In the genomic region with DNA sequence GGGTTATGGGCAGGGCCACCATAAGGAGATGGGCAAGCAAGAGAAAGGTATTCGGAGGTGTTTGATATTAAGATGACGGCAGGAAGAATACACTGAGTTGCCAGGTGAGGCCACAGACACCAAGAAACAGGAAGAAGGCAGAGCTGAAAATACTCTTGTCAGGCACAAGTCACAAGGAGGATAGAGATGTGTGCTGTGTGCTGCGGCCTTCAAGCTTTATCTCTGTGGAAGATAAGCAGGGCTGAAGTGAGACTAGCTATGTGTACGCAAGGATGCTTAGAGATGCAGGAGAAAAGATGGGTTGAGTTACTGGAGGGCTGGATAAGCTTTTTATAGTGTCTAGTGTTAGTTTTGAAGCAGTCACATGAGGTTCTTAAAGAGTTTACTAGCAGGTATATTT, we compare ENCODE assay signal across 22 mouse cellular contexts. TPM values are rescaled to one million over a fixed set of nuclear protein-coding genes. Genes with fewer than 3 reads are reported as not detected.
A peak's percentile ranks its signal among the peaks of the same experiment; 100 is the strongest.
DNase-seq lines count a peak whose midpoint lies in the region; ATAC-seq and TF ChIP-seq lines count a peak whose summit lies in the region.
"Had no signal": no experiment of that assay in that cellular context is flagged by ENCODE, and none has a peak within 500 bp of the region (broad histone marks: within the 10 kb centered on the region; RNA-seq: fewer than 3 reads in every experiment).

No protein-coding gene starts in this region.

- no peaks in the 10 kb centered on the region for H3K9me3 ChIP-seq in kidney, postnatal 0 days (replicated peaks; ENCODE audit: low read length)
- H3K9me3 ChIP-seq in MEL (replicated peaks; ENCODE audit: insufficient read depth, low read length): no peaks in the 10 kb centered on the region
- H3K9me3 ChIP-seq in neural tube, embryonic 15.5 days (replicated peaks): no peaks in the 10 kb centered on the region
- H3K9me3 ChIP-seq: forebrain, embryonic 15.5 days; heart, embryonic 13.5 days; liver, embryonic 13.5 days had no signal

- 88% methylated on average over 4 of the region's 4 CpGs for WGBS in kidney, postnatal 0 days
- WGBS in neural tube, embryonic 15.5 days: 90% methylated on average over 4 of the region's 4 CpGs

- TF ChIP-seq EP300 in MEL (IDR thresholded peaks at IDR 0.05; ENCODE audit: low read depth in 1 of 2, low read length in 2 of 2): no peak

- H3K4me1 ChIP-seq in kidney, postnatal 0 days (replicated peaks; ENCODE audit: insufficient read depth, low read length): peaks cover 12% of the 10 kb centered on the region
- H3K4me1 ChIP-seq in MEL (ENCODE audit: control insufficient read depth in 1 of 2, insufficient read depth in 2 of 2, low read length in 2 of 2): peaks cover 3 to 26% of the 10 kb centered on the region in 2 experiments
- no peaks in the 10 kb centered on the region; the same call in 1 of the 2 replicates for H3K4me1 ChIP-seq in neural tube, embryonic 15.5 days

- no peak for TF ChIP-seq RAD21 in MEL (IDR thresholded peaks at IDR 0.05; ENCODE audit: low read depth, low read length)

- H3K9ac ChIP-seq in kidney, postnatal 0 days (ENCODE audit: low read depth, low read length): no peak overlapping the region
- H3K9ac ChIP-seq in MEL (ENCODE audit: control insufficient read depth, low read depth, low read length, poor library complexity, severe bottlenecking): no peak overlapping the region
- H3K9ac ChIP-seq in neural tube, embryonic 15.5 days (replicated peaks): no peak overlapping the region
- H3K9ac ChIP-seq: forebrain, embryonic 15.5 days; heart, embryonic 13.5 days; liver, embryonic 13.5 days had no signal

- DNase-seq in kidney, postnatal 0 days (ENCODE audit: low spot score): no peak
- DNase-seq in kidney, postnatal 25 days: no peak
- peak; percentile 54 for DNase-seq in MEL (ENCODE audit: low read depth, low spot score)
- DNase-seq in urinary bladder, postnatal 4 days (ENCODE audit: low spot score in 2 of 2): no peak
- no peak for DNase-seq in cerebellum, postnatal 14 days
- DNase-seq: adrenal gland, postnatal 36 days; cerebellum, adult 2 months; gastrocnemius, postnatal 14 days; heart, postnatal 14 days; kidney, adult 9 months; liver, embryonic 13.5 days; lung, adult 2 months; lung, postnatal 14 days; right cerebral cortex, postnatal 14 days had no signal

- 0 out of 2 replicates have a peak overlapping the region, but pooled peaks have one; percentile 72 for H3K27ac ChIP-seq in kidney, postnatal 0 days
- H3K27ac ChIP-seq in MEL (ENCODE audit: control insufficient read depth, low read depth, low read length): no peak overlapping the region
- no peak overlapping the region for H3K27ac ChIP-seq in neural tube, embryonic 15.5 days (replicated peaks)
- H3K27ac ChIP-seq: forebrain, embryonic 15.5 days; heart, embryonic 13.5 days; left cerebral cortex, adult 2 months; liver, embryonic 13.5 days had no signal

- no peak overlapping the region for H3K4me2 ChIP-seq in kidney, postnatal 0 days (ENCODE audit: low read length)
- H3K4me2 ChIP-seq in neural tube, embryonic 15.5 days: no peak overlapping the region
- H3K4me2 ChIP-seq: forebrain, embryonic 15.5 days; liver, embryonic 13.5 days; midbrain, embryonic 11.5 days had no signal

- no peaks in the 10 kb centered on the region for H3K27me3 ChIP-seq in kidney, postnatal 0 days (ENCODE audit: insufficient read depth, low read length)
- H3K27me3 ChIP-seq in MEL (ENCODE audit: control insufficient read depth in 1 of 2, insufficient read depth in 2 of 2, low read length in 2 of 2): no peaks in the 10 kb centered on the region
- H3K27me3 ChIP-seq in neural tube, embryonic 15.5 days (replicated peaks): no peaks in the 10 kb centered on the region
- H3K27me3 ChIP-seq: forebrain, embryonic 15.5 days had no signal

- ATAC-seq in kidney, postnatal 0 days (replicated peaks; ENCODE audit: low FRiP score, low read depth): no peak
- ATAC-seq in inflammation-experienced regulatory T-cells, adult 6 months: peak; percentile 16
- ATAC-seq in neural tube, embryonic 15.5 days (ENCODE audit: low FRiP score): no peak
- ATAC-seq: forebrain, embryonic 15.5 days had no signal

- H3K4me3 ChIP-seq in kidney, postnatal 0 days (replicated peaks; ENCODE audit: low read depth, low read length): no peak overlapping the region
- H3K4me3 ChIP-seq in MEL (ENCODE audit: control insufficient read depth in 1 of 2, insufficient read depth in 1 of 2, low read depth in 2 of 2, low read length in 2 of 2): no peak overlapping the region
- H3K4me3 ChIP-seq in neural tube, embryonic 15.5 days (replicated peaks): no peak overlapping the region
- H3K4me3 ChIP-seq: forebrain, embryonic 15.5 days; heart, embryonic 13.5 days; left cerebral cortex, adult 2 months; liver, embryonic 13.5 days had no signal

- no peak for TF ChIP-seq CTCF in kidney, postnatal 0 days (IDR thresholded peaks at IDR 0.05; ENCODE audit: low read depth)
- no peak for TF ChIP-seq CTCF in MEL (IDR thresholded peaks at IDR 0.05 in 2 of 3, conservative IDR thresholded peaks at IDR 0.05 in 1 of 3; ENCODE audit: control insufficient read depth in 1 of 3, insufficient read depth in 1 of 3, low read depth in 2 of 3, low read length in 3 of 3, poor library complexity in 1 of 3, severe bottlenecking in 1 of 3)

- no peaks in the 10 kb centered on the region for H3K79me2 ChIP-seq in MEL (ENCODE audit: control insufficient read depth, insufficient read depth, low read length, poor library complexity)

- no peak for TF ChIP-seq POLR2A in MEL (IDR thresholded peaks at IDR 0.05; ENCODE audit: control insufficient read depth in 1 of 2, insufficient read depth in 1 of 2, low read depth in 1 of 2, low read length in 2 of 2, poor library complexity in 1 of 2)

- no peaks in the 10 kb centered on the region for H3K36me3 ChIP-seq in kidney, postnatal 0 days (ENCODE audit: insufficient read depth, low read length)
- H3K36me3 ChIP-seq in MEL (ENCODE audit: control insufficient read depth in 1 of 2, insufficient read depth in 2 of 2, low read length in 2 of 2): peaks cover 0 to 6% of the 10 kb centered on the region in 2 experiments; a peak in 2 of 4 replicates
- H3K36me3 ChIP-seq in neural tube, embryonic 15.5 days: no peaks in the 10 kb centered on the region
- H3K36me3 ChIP-seq: forebrain, embryonic 15.5 days; heart, embryonic 13.5 days; liver, embryonic 13.5 days had no signal

TF ChIP-seq in MEL, 35 proteins besides CTCF, POLR2A, EP300 and RAD21:
- TF ChIP-seq MXI1 (IDR thresholded peaks at IDR 0.05; ENCODE audit: low read depth, low read length): no peak
- peak; percentile 50; the same call in 1 of the 2 replicates for TF ChIP-seq ELF1 (IDR thresholded peaks at IDR 0.05; ENCODE audit: low read depth, low read length)
- no peak for TF ChIP-seq MYC (IDR thresholded peaks at IDR 0.05; ENCODE audit: low read depth, low read length)
- no peak for TF ChIP-seq ZKSCAN1 (IDR thresholded peaks at IDR 0.05; ENCODE audit: low read depth, low read length)
- no peak for TF ChIP-seq BHLHE40 (IDR thresholded peaks at IDR 0.05; ENCODE audit: borderline replicate concordance, low read depth, low read length)
- TF ChIP-seq ETS1 (IDR thresholded peaks at IDR 0.05; ENCODE audit: low read depth, low read length): peak; percentile 40; the same call in 1 of the 2 replicates
- no peak for TF ChIP-seq CHD1 (IDR thresholded peaks at IDR 0.05; ENCODE audit: low read depth, low read length)
- no peak for TF ChIP-seq USF2 (IDR thresholded peaks at IDR 0.05; ENCODE audit: borderline replicate concordance in 1 of 2, insufficient read depth in 1 of 2, low read depth in 1 of 2, low read length in 2 of 2)
- no peak for TF ChIP-seq UBTF (IDR thresholded peaks at IDR 0.05; ENCODE audit: borderline replicate concordance, insufficient read depth, low read depth, low read length)
- TF ChIP-seq MAFK (IDR thresholded peaks at IDR 0.05; ENCODE audit: borderline replicate concordance, low read depth, low read length): no peak
- peak; percentile 70 for TF ChIP-seq GATA1 (IDR thresholded peaks at IDR 0.05; ENCODE audit: low read depth, low read length)
- TF ChIP-seq RCOR1 (IDR thresholded peaks at IDR 0.05; ENCODE audit: low read depth, low read length): peak; percentile 57
- TF ChIP-seq MAZ (IDR thresholded peaks at IDR 0.05; ENCODE audit: low read depth, low read length): no peak
- no peak for TF ChIP-seq KAT2A (conservative IDR thresholded peaks at IDR 0.05; ENCODE audit: low read depth, low read length)
- no peak for TF ChIP-seq E2F4 (IDR thresholded peaks at IDR 0.05; ENCODE audit: borderline replicate concordance, low read depth, low read length)
- no peak for TF ChIP-seq ZNF384 (IDR thresholded peaks at IDR 0.05; ENCODE audit: low read depth, low read length)
TF ChIP-seq in MEL: peak in this region for 4.

RNA-seq across cellular contexts. Expression of gene Paxbp1, which starts 12.9 kb away (rescaled TPM):
- polyA plus RNA-seq in kidney, postnatal 0 days (2015; fragmentation: Nextera tagmentation; extraction: Ambion mirVana): 26.4 and 32.0 TPM in 2 replicates
- total RNA-seq in MEL (2012; rRNA removed): 23.8 and 26.3 TPM in 2 replicates
- 10 to 100 TPM in 1 of 2 experiments, not detected in 1; 49.6 TPM for polyA plus RNA-seq in MEL (2012; ENCODE audit: insufficient read depth in 1 of 2, insufficient read length in 2 of 2, low read depth in 1 of 2, low replicate concordance in 2 of 2, missing spikeins in 1 of 2)
- polyA plus RNA-seq in inflammation-experienced regulatory T-cells, adult 6 months (2017; shearing (Covaris generic)): 100 to 1,000 TPM in 2 of 3 experiments, 10 to 100 TPM in 1; 70.7 to 130 (median 118) TPM
- 49.6 and 57.8 TPM in 2 replicates for polyA plus RNA-seq in neural tube, embryonic 15.5 days (2015; fragmentation: Nextera tagmentation; extraction: Ambion mirVana)

RNA-seq across cellular contexts. Expression of gene 4932438H23Rik, which starts 37.7 kb away (rescaled TPM):
- polyA plus RNA-seq in kidney, postnatal 0 days (2015; fragmentation: Nextera tagmentation; extraction: Ambion mirVana): 0.07 and 0.11 TPM in 2 replicates
- not detected in 2 replicates for total RNA-seq in MEL (2012; rRNA removed)
- polyA plus RNA-seq in MEL (2012; ENCODE audit: insufficient read depth in 1 of 2, insufficient read length in 2 of 2, low read depth in 1 of 2, low replicate concordance in 2 of 2, missing spikeins in 1 of 2): not detected
- 1 to 10 TPM in 1 of 3 experiments, under 1 TPM in 2; 0.26 to 1.1 (median 0.36) TPM for polyA plus RNA-seq in inflammation-experienced regulatory T-cells, adult 6 months (2017; shearing (Covaris generic))
- 0.18 and 0.33 TPM in 2 replicates for polyA plus RNA-seq in neural tube, embryonic 15.5 days (2015; fragmentation: Nextera tagmentation; extraction: Ambion mirVana)
- total RNA-seq: adrenal gland, postnatal 36 days; megakaryocyte progenitor cell, adult 5-6 weeks had no signal
- polyA plus RNA-seq: heart, embryonic 13.5 days; liver, embryonic 13.5 days; midbrain, embryonic 11.5 days; spleen, adult 2 months had no signal

RNA-seq across cellular contexts. Expression of gene Synj1, which starts 46.2 kb away (rescaled TPM):
- polyA plus RNA-seq in kidney, postnatal 0 days (2015; fragmentation: Nextera tagmentation; extraction: Ambion mirVana): 10.0 and 11.9 TPM in 2 replicates
- total RNA-seq in MEL (2012; rRNA removed): 5.0 and 8.8 TPM in 2 replicates
- 10 to 100 TPM in 1 of 2 experiments, not detected in 1; 34.5 TPM for polyA plus RNA-seq in MEL (2012; ENCODE audit: insufficient read depth in 1 of 2, insufficient read length in 2 of 2, low read depth in 1 of 2, low replicate concordance in 2 of 2, missing spikeins in 1 of 2)
- 10 to 100 TPM; 31.5 to 33.9 (median 33.2) TPM for polyA plus RNA-seq in inflammation-experienced regulatory T-cells, adult 6 months (2017; shearing (Covaris generic))
- polyA plus RNA-seq in neural tube, embryonic 15.5 days (2015; fragmentation: Nextera tagmentation; extraction: Ambion mirVana): 40.6 and 46.2 TPM in 2 replicates
